Comparison of ENCODE assay signal across 8 mouse cellular contexts in genomic region chr11:100859579-100860075, GRCm38 (mm10). TPM values are rescaled to one million over a fixed set of nuclear protein-coding genes. Genes with fewer than 3 reads are reported as not detected.
DNase-seq lines count a peak whose midpoint lies in the region; ATAC-seq and TF ChIP-seq lines count a peak whose summit lies in the region.

No protein-coding gene starts in this region.

- peak overlapping the region; percentile 87 for H3K4me2 ChIP-seq in heart, embryonic 14.5 days (ENCODE audit: low read length)
- H3K4me2 ChIP-seq in hindbrain, embryonic 11.5 days (replicated peaks; ENCODE audit: low read depth, low read length) = peak overlapping the region; percentile 65; the same call in 1 of the 2 replicates
- peak overlapping the region; percentile 57 for H3K4me2 ChIP-seq in midbrain, embryonic 11.5 days

- H3K9ac ChIP-seq in heart, embryonic 14.5 days (ENCODE audit: low read length) = peak overlapping the region; percentile 78; the same call in 1 of the 2 replicates
- no peak overlapping the region for H3K9ac ChIP-seq in hindbrain, embryonic 11.5 days (ENCODE audit: low read depth, low read length)
- no peak overlapping the region; the same call in 1 of the 2 replicates for H3K9ac ChIP-seq in midbrain, embryonic 11.5 days (ENCODE audit: low read length)

- H3K4me1 ChIP-seq in heart, embryonic 14.5 days (ENCODE audit: control insufficient read depth in 2 of 2, insufficient read depth in 2 of 2, low read length in 2 of 2) = peaks cover 6 to 12% of the 10 kb centered on the region in 2 experiments
- peaks cover 48% of the 10 kb centered on the region for H3K4me1 ChIP-seq in E14TG2a.4 (replicated peaks; ENCODE audit: low read depth, low read length)
- no peaks in the 10 kb centered on the region for H3K4me1 ChIP-seq in hindbrain, embryonic 11.5 days (replicated peaks; ENCODE audit: control insufficient read depth, insufficient read depth, low read length)
- peaks cover 5% of the 10 kb centered on the region for H3K4me1 ChIP-seq in midbrain, embryonic 11.5 days (ENCODE audit: control insufficient read depth, insufficient read depth, low read length)

- no peak for TF ChIP-seq CTCF in E14TG2a.4 (conservative IDR thresholded peaks at IDR 0.05; ENCODE audit: low read length)

- intact Hi-C loops in heart, postnatal 36 days (cut with DNase I) = loop anchor here (5.0 kb wide), 3 partner anchors 47 to 142 kb away; no protein-coding TSS in a partner anchor
- intact Hi-C loops in left cerebral cortex, postnatal 36 days (cut with DNase I) = no loop called here

- no peaks in the 10 kb centered on the region for H3K36me3 ChIP-seq in heart, embryonic 14.5 days (ENCODE audit: control insufficient read depth, insufficient read depth, low read length)
- H3K36me3 ChIP-seq in E14TG2a.4 (ENCODE audit: insufficient read depth, low read length) = no peaks in the 10 kb centered on the region
- no peaks in the 10 kb centered on the region for H3K36me3 ChIP-seq in hindbrain, embryonic 11.5 days (ENCODE audit: control insufficient read depth, insufficient read depth, low read length)
- H3K36me3 ChIP-seq in midbrain, embryonic 11.5 days (ENCODE audit: control insufficient read depth, insufficient read depth, low read length) = no peaks in the 10 kb centered on the region

- no peak for DNase-seq in heart, postnatal 36 days
- no peak for DNase-seq in hindbrain, embryonic 11.5 days (ENCODE audit: low spot score)
- DNase-seq in midbrain, embryonic 11.5 days (ENCODE audit: low spot score, missing footprints) = no peak
- no peak for DNase-seq in ovary, adult 18-20 months (ENCODE audit: low spot score)
- no peak for DNase-seq in left cerebral cortex, postnatal 36 days (ENCODE audit: low spot score in 2 of 2)
- no peak for DNase-seq in urinary bladder, postnatal 36 days (ENCODE audit: low spot score in 2 of 2)

- peaks cover 8% of the 10 kb centered on the region; the same call in 1 of the 2 replicates for H3K27me3 ChIP-seq in heart, embryonic 14.5 days (ENCODE audit: control insufficient read depth, insufficient read depth, low read length)
- peaks cover 80% of the 10 kb centered on the region for H3K27me3 ChIP-seq in E14TG2a.4 (ENCODE audit: insufficient read depth, low read length)
- peaks cover 23% of the 10 kb centered on the region for H3K27me3 ChIP-seq in hindbrain, embryonic 11.5 days (ENCODE audit: control insufficient read depth, insufficient read depth, low read length)
- H3K27me3 ChIP-seq in midbrain, embryonic 11.5 days (ENCODE audit: control insufficient read depth, insufficient read depth, low read length) = peaks cover 23% of the 10 kb centered on the region

- H3K9me3 ChIP-seq in heart, embryonic 14.5 days (ENCODE audit: control insufficient read depth, low read length) = no peaks in the 10 kb centered on the region
- no peaks in the 10 kb centered on the region for H3K9me3 ChIP-seq in E14TG2a.4 (ENCODE audit: low read length)
- no peaks in the 10 kb centered on the region for H3K9me3 ChIP-seq in hindbrain, embryonic 11.5 days (ENCODE audit: control insufficient read depth, low read length)
- no peaks in the 10 kb centered on the region for H3K9me3 ChIP-seq in midbrain, embryonic 11.5 days (ENCODE audit: control insufficient read depth, low read length)

- peak overlapping the region in 1 of 2 experiments; percentile 61; a peak in 2 of 4 replicates for H3K4me3 ChIP-seq in heart, embryonic 14.5 days (ENCODE audit: control insufficient read depth in 1 of 2, insufficient read depth in 1 of 2, low read depth in 1 of 2, low read length in 2 of 2)
- H3K4me3 ChIP-seq in E14TG2a.4 (replicated peaks; ENCODE audit: low read length) = peak overlapping the region; percentile 29; the same call in 1 of the 2 replicates
- peak overlapping the region; percentile 40; the same call in 1 of the 2 replicates for H3K4me3 ChIP-seq in hindbrain, embryonic 11.5 days (ENCODE audit: low read depth, low read length)
- H3K4me3 ChIP-seq in midbrain, embryonic 11.5 days (ENCODE audit: low read depth, low read length) = peak overlapping the region; percentile 40

- ATAC-seq in heart, embryonic 14.5 days (ENCODE audit: insufficient number of reproducible peaks, insufficient read depth, low FRiP score, low read depth) = no peak
- no peak for ATAC-seq in hindbrain, embryonic 11.5 days (ENCODE audit: low FRiP score)
- ATAC-seq in midbrain, embryonic 11.5 days (ENCODE audit: low FRiP score) = no peak

- no peak overlapping the region for H3K27ac ChIP-seq in heart, embryonic 14.5 days (replicated peaks in 1 of 2; ENCODE audit: control insufficient read depth in 1 of 2, insufficient read depth in 1 of 2, low read depth in 2 of 2, low read length in 2 of 2)
- no peak overlapping the region for H3K27ac ChIP-seq in hindbrain, embryonic 11.5 days (ENCODE audit: low read depth, low read length)
- no peak overlapping the region for H3K27ac ChIP-seq in midbrain, embryonic 11.5 days (ENCODE audit: low read depth, low read length)

- WGBS in heart, embryonic 14.5 days = 50% methylated on average over 6 of the region's 6 CpGs
- WGBS in hindbrain, embryonic 11.5 days = 43% methylated on average over 6 of the region's 6 CpGs
- 47% methylated on average over 6 of the region's 6 CpGs for WGBS in midbrain, embryonic 11.5 days

RNA-seq across cellular contexts. Expression of gene Stat5a, which starts 0.5 kb away (rescaled TPM):
- polyA plus RNA-seq in heart, embryonic 14.5 days (2014; fragmentation: Nextera tagmentation; extraction: Ambion mirVana) = 5.6 and 6.4 TPM in 2 replicates
- total RNA-seq in heart, postnatal 36 days (2021) = 10 to 100 TPM; 19.8 to 24.1 TPM
- 1.4 and 1.8 TPM in 2 replicates for polyA plus RNA-seq in hindbrain, embryonic 11.5 days (2014; fragmentation: Nextera tagmentation; extraction: Ambion mirVana)
- polyA plus RNA-seq in midbrain, embryonic 11.5 days (2014; fragmentation: Nextera tagmentation; extraction: Ambion mirVana) = 0.97 and 1.4 TPM in 2 replicates
- 1 to 10 TPM; 1.3 to 1.4 TPM for total RNA-seq in left cerebral cortex, postnatal 36 days (2021)

RNA-seq across cellular contexts. Expression of gene Stat5b, which starts 9.1 kb away (rescaled TPM):
- polyA plus RNA-seq in heart, embryonic 14.5 days (2014; fragmentation: Nextera tagmentation; extraction: Ambion mirVana) = 28.8 and 31.4 TPM in 2 replicates
- 10 to 100 TPM; 62.7 to 62.8 TPM for total RNA-seq in heart, postnatal 36 days (2021)
- polyA plus RNA-seq in hindbrain, embryonic 11.5 days (2014; fragmentation: Nextera tagmentation; extraction: Ambion mirVana) = 13.4 and 14.8 TPM in 2 replicates
- polyA plus RNA-seq in midbrain, embryonic 11.5 days (2014; fragmentation: Nextera tagmentation; extraction: Ambion mirVana) = 14.6 and 17.3 TPM in 2 replicates
- total RNA-seq in left cerebral cortex, postnatal 36 days (2021) = 10 to 100 TPM; 22.3 to 23.1 TPM
